Mouse (Mus musculus) hindbrain, embryonic 16.5 days (tissue): ENCODE data around the gene Krtap27-1. TPM values are rescaled to one million over a fixed set of nuclear protein-coding genes. Genes with fewer than 3 reads are reported as not detected.

ENCODE experiments used
- ATAC-seq: fragments of 200-750 bp; cut with Nextera tagmentation; 2 replicates; pipeline ENCODE4 v1.8.0; 2017; ENCODE audit warnings: moderate TSS enrichment, moderate library complexity
- H3K27ac ChIP-seq: fragments of 300-500 bp; sonication (generic); 2 replicates; pipeline ENCODE4 v1.5.1; 2014; ENCODE audit warnings: low read depth, mild to moderate bottlenecking, control low read depth, low read length, moderate library complexity
- H3K27me3 ChIP-seq: fragments of 300-500 bp; sonication (generic); replicated peaks from 2 replicates; pipeline ENCODE4 v1.6.1; 2014; ENCODE audit warnings: low read length; ENCODE audit not compliant: control insufficient read depth, insufficient read depth
- H3K36me3 ChIP-seq: fragments of 300-500 bp; sonication (generic); 2 replicates; pipeline ENCODE4 v1.6.1; 2014; ENCODE audit warnings: mild to moderate bottlenecking, low read length, moderate library complexity, mixed read lengths; ENCODE audit not compliant: control insufficient read depth, insufficient read depth
- H3K4me1 ChIP-seq: fragments of 300-500 bp; sonication (generic); 2 replicates; pipeline ENCODE4 v1.6.1; 2014; ENCODE audit warnings: low read depth, low read length; ENCODE audit not compliant: control insufficient read depth, insufficient read depth
- H3K4me2 ChIP-seq: fragments of 300-500 bp; sonication (generic); 2 replicates; pipeline ENCODE4 v1.6.1; 2014; ENCODE audit warnings: mild to moderate bottlenecking, low read length, control low read depth, moderate library complexity
- H3K4me3 ChIP-seq: fragments of 300-500 bp; sonication (generic); 2 replicates; pipeline ENCODE4 v1.5.1; 2014; ENCODE audit warnings: mild to moderate bottlenecking, low read length, control low read depth, moderate library complexity
- H3K9ac ChIP-seq: fragments of 300-500 bp; sonication (generic); 2 replicates; pipeline ENCODE4 v1.6.1; 2014; ENCODE audit warnings: low read depth, mild to moderate bottlenecking, control low read depth, low read length, moderate library complexity
- H3K9me3 ChIP-seq: fragments of 300-500 bp; sonication (generic); 2 replicates; pipeline ENCODE4 v1.6.1; 2014; ENCODE audit warnings: mild to moderate bottlenecking, low read length, moderate library complexity; ENCODE audit not compliant: control insufficient read depth
- WGBS: fragments of 180-500 bp; shearing (Covaris S2); extraction: QIAGEN DNeasy Blood & Tissue Kit; methylation state at CpG from one replicate; pipeline ENCODE4 v1.1.7; 2014; 5-methylcytosine and 5-hydroxymethylcytosine counted together
- polyA plus RNA-seq: library from polyadenylated mRNA; unstranded; fragments of >200 nt; fragmentation: Nextera tagmentation; extraction: Ambion mirVana; gene quantifications from 2 replicates; pipeline ENCODE4 v1.2.1, GENCODE M21; 2015

Gene Krtap27-1
- polyA plus RNA-seq: not detected in 2 replicates

DNA sequence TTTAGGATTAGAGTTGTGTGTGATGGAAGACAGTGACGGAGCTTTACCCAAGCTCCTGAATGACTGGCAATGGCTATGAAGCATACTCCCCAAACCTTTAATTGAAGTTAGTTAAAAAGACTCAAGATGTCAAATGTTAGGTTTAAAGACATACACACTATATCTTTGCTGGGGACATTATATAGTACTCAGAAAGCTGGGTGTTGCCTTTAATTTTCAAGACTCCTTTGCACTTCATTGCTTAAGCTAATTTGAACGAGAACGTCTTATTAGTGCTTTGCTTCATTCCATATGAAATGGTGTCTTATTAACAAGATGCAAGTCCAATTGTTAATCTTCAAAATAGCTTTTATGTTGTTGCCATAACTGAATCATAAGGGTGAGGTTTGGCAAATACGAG is at the start of gene Krtap27-1:
Krtap27-1 (minus strand) TSS at position 101 of the 400 bp plus-strand sequence.
- Histone ChIP-seq H3K4me1 (no peaks in the 10 kb centered on the region), H3K9me3 (no peaks in the 10 kb centered on the region), H3K9ac (no peak within 1 kb of the TSS), H3K27ac (no peak within 1 kb of the TSS), H3K4me2 (no peak within 1 kb of the TSS), H3K27me3 (no peaks in the 10 kb centered on the region), H3K36me3 (no peaks in the 10 kb centered on the region), H3K4me3 (no peak within 1 kb of the TSS)
- WGBS: 90% methylated on average over 4 of the region's 4 CpGs
- ATAC-seq: no peak

DNA sequence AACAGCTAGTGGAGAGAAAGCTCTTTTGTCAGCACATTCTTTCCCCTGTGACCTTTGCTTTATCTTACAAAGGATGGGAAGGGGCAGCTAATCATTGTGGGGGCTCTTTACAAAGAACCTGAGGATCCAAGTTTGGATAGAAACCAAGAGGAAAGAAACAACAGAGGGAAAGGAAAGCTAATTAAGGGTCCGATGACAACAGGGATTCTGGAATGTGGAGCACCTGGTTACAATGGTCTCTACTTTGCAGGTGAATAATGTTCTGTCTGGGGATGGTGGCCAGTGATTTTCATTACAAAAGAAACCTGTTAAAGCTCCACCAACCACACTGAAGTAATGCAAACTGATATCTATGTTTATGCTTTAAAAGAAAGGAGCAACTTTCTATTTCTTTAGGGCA is 48.6 kb upstream of the Krtap27-1 start:
- Histone ChIP-seq H3K9me3 (peaks cover 2% of the 10 kb centered on the region; the same call in 1 of the 2 replicates), H3K4me1 (no peaks in the 10 kb centered on the region), H3K27ac (no peak overlapping the region), H3K36me3 (no peaks in the 10 kb centered on the region), H3K4me3 (no peak overlapping the region), H3K27me3 (no peaks in the 10 kb centered on the region), H3K9ac (no peak overlapping the region), H3K4me2 (no peak overlapping the region)
- WGBS: 7% methylated on average over 1 of the region's 1 CpGs
- no peak for ATAC-seq

DNA sequence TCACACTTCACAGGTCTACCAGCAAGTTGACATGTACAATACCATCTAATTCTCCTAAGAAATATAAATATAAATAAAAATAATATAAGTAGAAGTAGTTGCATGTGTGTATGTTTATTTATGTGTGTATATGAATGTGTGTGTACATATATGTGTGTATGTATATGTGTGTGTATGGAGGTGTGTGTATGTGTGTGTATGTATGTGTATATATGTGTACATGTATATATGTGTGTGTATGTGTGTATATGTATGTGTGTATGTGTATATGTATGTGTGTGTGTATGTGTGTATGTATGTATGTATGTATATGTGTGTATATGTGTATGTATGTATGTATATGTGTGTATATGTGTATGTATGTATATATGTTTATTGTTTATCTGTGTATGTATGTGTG is 45.1 kb upstream of the Krtap27-1 start:
- no peak overlapping the region for H3K4me2 ChIP-seq
- no peak overlapping the region for H3K9ac ChIP-seq
- no peaks in the 10 kb centered on the region for H3K36me3 ChIP-seq
- H3K4me1 ChIP-seq: no peaks in the 10 kb centered on the region
- no peak overlapping the region for H3K27ac ChIP-seq
- H3K4me3 ChIP-seq: no peak overlapping the region
- no peaks in the 10 kb centered on the region for H3K27me3 ChIP-seq
- peaks cover 2% of the 10 kb centered on the region; the same call in 1 of the 2 replicates for H3K9me3 ChIP-seq
- no peak for ATAC-seq

DNA sequence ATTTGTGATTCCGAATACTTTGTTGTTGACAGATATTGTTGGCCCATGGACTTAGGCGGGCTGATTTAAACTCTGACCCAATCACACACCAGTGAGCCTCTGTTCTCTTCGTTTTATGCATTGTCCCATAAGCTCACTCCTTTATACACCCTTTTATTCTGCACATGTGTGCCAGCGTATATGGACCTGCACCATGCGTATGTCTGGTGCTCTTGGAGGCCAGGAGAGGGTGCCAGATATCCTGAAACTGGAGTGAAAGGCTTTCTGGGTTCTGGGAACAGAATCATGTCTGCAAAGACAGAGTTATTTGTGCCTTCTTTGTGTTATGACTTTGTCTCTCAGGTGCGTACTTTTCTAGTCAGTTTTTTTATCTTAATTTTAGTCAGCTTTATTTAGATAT is 39.8 kb upstream of the Krtap27-1 start:
- no peak for ATAC-seq
- no peak overlapping the region for H3K4me3 ChIP-seq
- no peaks in the 10 kb centered on the region for H3K36me3 ChIP-seq
- no peaks in the 10 kb centered on the region for H3K27me3 ChIP-seq
- H3K4me1 ChIP-seq: no peaks in the 10 kb centered on the region
- H3K9ac ChIP-seq: no peak overlapping the region
- 89% methylated on average over 6 of the region's 6 CpGs for WGBS
- no peak overlapping the region for H3K4me2 ChIP-seq
- no peak overlapping the region for H3K27ac ChIP-seq
- H3K9me3 ChIP-seq: no peaks in the 10 kb centered on the region

DNA sequence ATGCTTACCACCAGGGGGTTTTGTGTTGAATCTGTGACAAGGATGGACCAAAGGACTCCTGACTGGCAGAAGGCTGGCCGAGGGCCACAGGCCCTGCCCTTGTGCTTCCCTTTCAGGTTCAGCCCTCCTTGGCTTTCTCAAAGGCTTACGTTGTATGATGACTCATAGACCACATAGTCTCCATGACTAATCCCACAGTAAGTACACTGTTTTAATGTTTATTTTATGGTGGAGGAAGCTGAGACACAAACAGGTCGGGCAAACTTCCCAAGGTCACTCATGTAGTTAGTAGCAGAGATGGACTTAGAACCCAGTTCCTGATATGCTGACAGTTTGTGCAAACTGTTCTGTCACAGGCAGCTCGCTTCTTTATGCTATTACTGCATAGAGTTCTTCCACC is 39.3 kb upstream of the Krtap27-1 start:
- Histone ChIP-seq H3K36me3 (no peaks in the 10 kb centered on the region), H3K4me3 (no peak overlapping the region), H3K4me1 (no peaks in the 10 kb centered on the region), H3K4me2 (no peak overlapping the region), H3K27ac (no peak overlapping the region), H3K9ac (no peak overlapping the region), H3K27me3 (no peaks in the 10 kb centered on the region), H3K9me3 (no peaks in the 10 kb centered on the region)
- 75% methylated on average over 4 of the region's 4 CpGs for WGBS
- ATAC-seq: no peak

- ATAC-seq: no peak
- Histone ChIP-seq H3K4me1 (no peaks in the 10 kb centered on the region), H3K9ac (no peak within 1 kb of the TSS), H3K4me2 (no peak within 1 kb of the TSS), H3K27ac (no peak within 1 kb of the TSS), H3K36me3 (no peaks in the 10 kb centered on the region), H3K4me3 (no peak within 1 kb of the TSS), H3K9me3 (no peaks in the 10 kb centered on the region), H3K27me3 (no peaks in the 10 kb centered on the region)
- 86% methylated on average over 10 of the region's 10 CpGs for WGBS
Observed at GRCm38 (mm10) chr16:88707496-88708012, 36.1 kb upstream of the Krtap27-1 start, which contains the start of gene 2310061N02Rik. 2310061N02Rik (minus strand) TSS chr16:88707962.

GRCm38 (mm10) chr16:88701072-88701864 is 29.8 kb upstream of the Krtap27-1 start:
- no peak overlapping the region for H3K4me2 ChIP-seq
- H3K27ac ChIP-seq: no peak overlapping the region
- H3K36me3 ChIP-seq: no peaks in the 10 kb centered on the region
- H3K27me3 ChIP-seq: no peaks in the 10 kb centered on the region
- H3K4me3 ChIP-seq: no peak overlapping the region
- no peaks in the 10 kb centered on the region for H3K4me1 ChIP-seq
- no peaks in the 10 kb centered on the region for H3K9me3 ChIP-seq
- no peak overlapping the region for H3K9ac ChIP-seq
- WGBS: 61% methylated on average over 4 of the region's 4 CpGs
- ATAC-seq: no peak

GRCm38 (mm10) chr16:88696256-88696655 is 24.8 kb upstream of the Krtap27-1 start:
- H3K9me3 ChIP-seq: no peaks in the 10 kb centered on the region
- H3K27ac ChIP-seq: no peak overlapping the region
- no peak for ATAC-seq
- no peaks in the 10 kb centered on the region for H3K27me3 ChIP-seq
- H3K9ac ChIP-seq: no peak overlapping the region
- H3K36me3 ChIP-seq: no peaks in the 10 kb centered on the region
- H3K4me2 ChIP-seq: no peak overlapping the region
- no peak overlapping the region for H3K4me3 ChIP-seq
- WGBS: 84% methylated on average over 4 of the region's 4 CpGs
- H3K4me1 ChIP-seq: no peaks in the 10 kb centered on the region

- Histone ChIP-seq H3K9me3 (no peaks in the 10 kb centered on the region), H3K4me1 (no peaks in the 10 kb centered on the region), H3K36me3 (no peaks in the 10 kb centered on the region), H3K27ac (no peak overlapping the region), H3K4me3 (no peak overlapping the region), H3K4me2 (no peak overlapping the region), H3K27me3 (no peaks in the 10 kb centered on the region), H3K9ac (no peak overlapping the region)
- ATAC-seq: no peak
- 35% methylated on average over 2 of the region's 2 CpGs for WGBS
Observed at GRCm38 (mm10) chr16:88681282-88681681, 9.8 kb upstream of the Krtap27-1 start.
